Mouse (Mus musculus): ENCODE measurements at regions not wholly inside any gene's neighbourhood (a gene's known extent, or its start where the extent isn't known, plus 50 kb on each side); places are given as distances from the start of the nearest gene placed in this dataset.

DNA sequence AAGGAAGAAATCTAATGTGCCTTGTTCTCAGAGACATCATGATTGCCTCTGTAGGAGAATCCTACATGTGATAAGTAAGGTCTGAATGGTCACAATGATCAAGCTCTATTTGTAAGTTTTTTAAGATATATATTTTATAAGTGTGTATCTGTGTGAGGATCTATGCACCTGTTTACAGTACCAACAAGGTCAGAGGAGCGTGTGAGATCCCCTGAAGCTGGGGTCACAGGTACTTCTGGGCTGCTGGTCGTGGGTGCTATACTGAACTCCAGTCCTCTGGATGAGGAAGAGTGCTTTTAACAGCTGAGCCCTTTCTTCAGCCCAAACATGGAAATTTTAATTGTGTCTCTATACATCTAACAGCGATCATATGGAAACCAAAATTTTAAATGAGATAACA lies 181.1 kb upstream of the Topaz1 start:
- DNase-seq (ENCODE audit: low spot score in 2 of 2), result no peak

GRCm38 (mm10) chr9:122568691-122569441 lies 178.3 kb upstream of the Topaz1 start:
- DNase-seq (ENCODE audit: low spot score in 2 of 2), result peak in 1 of 2 experiments; percentile 69

DNA sequence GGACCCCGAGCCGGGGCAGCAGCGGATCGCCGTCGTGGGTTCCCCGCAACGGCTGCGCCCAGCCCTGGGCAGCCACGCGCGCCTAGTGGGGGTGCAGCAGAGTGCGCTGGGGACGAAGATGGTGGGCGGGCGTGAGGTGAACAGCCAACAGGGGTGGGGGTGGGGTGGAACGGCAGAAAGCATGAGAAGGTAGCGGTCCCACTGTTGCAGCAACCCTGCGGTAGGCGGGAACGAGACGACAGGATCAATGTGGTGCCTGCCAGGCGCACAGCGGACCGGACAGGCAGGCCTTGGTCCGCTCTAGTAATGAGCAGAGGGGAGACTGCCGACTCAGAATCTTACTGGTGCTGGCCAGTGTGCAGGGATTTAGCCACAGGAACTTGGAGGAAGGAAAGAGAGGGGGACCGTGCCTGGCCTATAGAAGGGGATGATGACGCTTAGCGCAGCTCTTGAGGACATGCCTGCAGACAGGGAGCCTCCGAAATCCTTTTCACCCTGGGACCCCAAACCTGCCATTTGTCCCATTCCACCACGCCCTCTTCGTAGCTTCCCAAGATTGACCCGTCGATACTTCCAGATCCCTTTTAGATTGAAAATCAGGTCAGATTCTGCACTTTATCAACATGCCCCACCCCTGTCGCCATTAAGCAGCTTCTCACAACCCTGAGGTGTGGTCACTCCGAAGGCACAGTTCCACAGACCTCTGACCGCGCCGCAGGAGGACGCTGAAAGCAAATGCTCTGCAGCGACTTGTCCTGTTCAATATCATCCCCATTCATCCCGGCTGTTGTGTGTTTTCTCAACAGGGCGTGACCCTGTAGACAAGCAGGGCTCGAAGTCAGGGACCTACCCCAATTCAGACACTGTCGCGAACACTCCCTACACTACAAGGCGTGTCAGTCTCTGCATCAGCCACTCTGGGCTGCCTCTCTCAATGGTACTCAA lies 177.4 kb upstream of the Topaz1 start:
- DNase-seq (ENCODE audit: low spot score in 2 of 2), result no peak

DNA sequence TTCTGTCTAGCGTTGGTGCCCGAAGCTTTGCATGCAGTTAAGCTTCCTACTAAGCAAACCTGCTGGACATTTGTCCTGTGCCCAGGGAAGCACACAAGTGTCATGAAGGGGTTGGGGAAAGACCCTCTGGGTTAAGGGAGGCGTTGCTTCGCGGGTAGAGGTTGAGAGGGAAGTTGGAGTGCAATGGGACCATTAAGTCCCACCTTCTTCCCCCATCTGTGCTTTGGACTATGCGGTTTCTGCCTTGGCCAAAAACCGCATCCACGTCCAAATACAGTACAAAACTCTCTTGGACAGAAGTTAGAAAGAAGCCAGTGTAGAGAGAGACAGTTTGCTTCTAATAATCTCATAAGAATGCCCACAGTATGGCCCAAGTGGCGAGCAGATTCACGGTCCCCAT lies 176.1 kb upstream of the Topaz1 start:
- no peak for DNase-seq (ENCODE audit: low spot score in 2 of 2)

- peak in 1 of 2 experiments; percentile 48 for DNase-seq (ENCODE audit: low spot score in 2 of 2)
These were observed 175.6 kb upstream of the Topaz1 start for GRCm38 (mm10) chr9:122571402-122572059.

DNA sequence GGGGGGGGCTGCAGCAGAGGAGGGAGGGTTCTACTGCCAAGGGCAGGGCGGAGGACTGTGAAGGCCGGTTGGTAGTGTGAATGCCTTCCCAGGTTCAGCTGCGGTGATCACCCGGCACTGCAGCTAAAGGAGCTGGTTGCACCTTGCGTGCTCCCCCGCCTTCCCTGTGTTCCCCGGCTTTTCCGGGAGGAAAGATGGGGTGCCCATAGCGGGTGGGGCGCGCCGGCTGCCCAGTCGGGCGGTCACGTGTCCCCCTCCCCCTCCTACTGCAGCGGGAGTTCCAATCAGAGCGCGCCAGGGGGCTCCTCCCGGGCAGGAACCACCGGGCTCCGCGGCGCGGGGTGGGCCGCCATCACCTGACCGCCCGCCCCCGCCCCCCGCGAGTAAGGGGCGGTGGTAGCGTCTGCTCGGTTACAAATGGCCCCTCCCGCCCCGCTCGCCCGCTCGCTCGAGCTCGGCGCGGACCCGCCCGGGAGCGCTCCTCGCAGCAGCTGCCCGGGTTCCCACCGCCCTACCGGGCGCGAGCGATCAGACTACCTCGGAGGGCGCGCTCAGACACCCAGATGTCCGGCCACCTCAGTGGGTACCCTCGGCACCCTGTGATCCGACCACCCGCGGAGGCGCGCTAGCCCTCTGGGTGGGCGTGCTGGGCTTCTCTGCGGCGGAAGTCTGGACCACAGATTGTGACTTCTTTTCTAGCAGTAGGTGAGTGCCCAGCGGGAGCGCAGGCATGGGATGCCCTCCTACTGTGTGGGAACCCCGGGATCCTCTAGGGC lies 174.9 kb upstream of the Topaz1 start:
- DNase-seq (ENCODE audit: low spot score in 2 of 2), result peak; percentile 92 to 96

DNA sequence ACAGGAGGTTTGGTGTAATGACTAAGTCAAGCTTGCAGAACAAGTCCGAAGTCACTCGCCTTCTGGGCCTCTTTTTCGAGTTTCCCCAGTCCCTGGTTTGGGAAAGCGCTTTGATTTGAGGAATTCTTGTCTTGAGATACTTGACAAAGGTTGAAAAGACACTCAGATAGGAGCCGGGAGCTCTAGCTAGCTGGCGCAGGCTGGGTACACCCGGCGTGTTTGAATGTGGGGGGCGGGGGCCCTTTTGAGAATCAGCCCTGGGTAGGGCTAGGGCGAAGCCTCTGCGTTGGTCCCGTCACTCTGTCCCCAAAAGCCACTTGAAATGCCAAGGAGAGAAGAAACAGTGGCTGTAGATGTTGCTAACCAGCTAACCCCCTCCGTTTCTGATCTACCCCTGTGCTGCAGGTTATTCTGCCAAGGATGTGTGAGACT lies 174.3 kb upstream of the Topaz1 start:
- DNase-seq (ENCODE audit: low spot score in 2 of 2), result no peak

- DNase-seq (ENCODE audit: low spot score in 2 of 2), result no peak
These were observed 161.9 kb upstream of the Topaz1 start for GRCm38 (mm10) chr9:122585228-122585627.

GRCm38 (mm10) chr9:122586421-122586820 lies 160.7 kb upstream of the Topaz1 start:
- DNase-seq (ENCODE audit: low spot score in 2 of 2), result no peak

- no peak for DNase-seq (ENCODE audit: low spot score in 2 of 2)
These were observed 160.2 kb upstream of the Topaz1 start for GRCm38 (mm10) chr9:122586986-122587385.

DNA sequence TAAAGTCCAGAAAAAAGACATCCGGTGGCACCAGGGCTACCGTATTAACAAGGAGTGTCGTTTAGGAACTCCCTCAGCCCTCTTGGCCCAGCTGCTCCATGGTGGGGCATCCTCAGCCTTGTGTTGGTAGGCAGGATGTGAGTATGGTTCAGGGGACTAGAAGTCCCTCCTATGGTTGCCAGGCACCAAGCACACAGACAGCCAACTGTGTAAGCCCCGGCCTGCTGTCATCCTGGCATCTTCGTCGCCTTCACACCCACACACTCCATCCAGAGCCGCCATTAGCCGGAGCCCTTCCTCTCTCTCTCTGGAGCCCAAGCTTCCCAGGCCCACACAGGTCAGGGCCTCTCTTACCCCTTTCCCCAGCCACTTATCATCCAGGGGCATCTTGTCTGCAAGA lies 158.9 kb upstream of the Topaz1 start:
- no peak for DNase-seq (ENCODE audit: low spot score in 2 of 2)

DNA sequence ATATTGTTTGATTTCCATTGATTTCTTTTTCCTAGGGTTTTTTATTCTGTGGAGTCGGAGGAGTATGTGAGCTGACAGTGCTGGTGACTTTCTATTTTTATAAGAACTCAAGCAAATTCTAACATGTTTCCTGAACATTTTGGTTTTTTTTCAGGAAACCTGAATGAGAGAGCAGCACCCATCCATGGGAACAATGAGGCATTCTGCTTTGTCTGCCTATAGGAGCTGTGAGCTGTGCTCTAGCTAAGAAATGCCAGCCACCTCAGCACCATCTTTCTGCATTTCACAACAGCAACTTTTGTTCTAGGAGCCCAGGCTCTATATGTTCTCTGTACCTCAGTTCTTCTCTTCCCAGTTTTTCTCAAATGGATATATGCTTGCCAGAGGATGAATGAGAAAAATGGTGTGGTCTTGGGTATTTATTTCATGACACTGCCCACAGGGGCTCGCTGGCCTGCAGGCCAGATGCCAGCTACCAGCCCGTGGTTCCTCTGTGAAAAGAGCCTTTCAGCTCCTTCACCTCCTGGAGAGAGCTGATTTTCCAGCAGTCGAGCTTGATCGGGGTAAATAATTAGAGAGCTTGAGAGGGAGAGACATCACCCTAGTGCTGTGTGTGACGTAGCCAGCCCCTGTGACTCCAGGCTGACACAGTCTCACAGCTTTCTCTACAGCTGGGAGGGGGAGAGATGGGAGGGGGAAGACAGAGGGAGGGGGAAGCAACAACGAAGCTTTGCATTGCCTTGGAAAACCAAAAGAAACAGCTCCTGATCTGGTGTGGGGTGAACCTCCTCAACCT lies 154.1 kb upstream of the Topaz1 start:
- no peak for DNase-seq (ENCODE audit: low spot score in 2 of 2)

GRCm38 (mm10) chr9:122595120-122595943 lies 151.8 kb upstream of the Topaz1 start:
- no peak for DNase-seq (ENCODE audit: low spot score in 2 of 2)

DNA sequence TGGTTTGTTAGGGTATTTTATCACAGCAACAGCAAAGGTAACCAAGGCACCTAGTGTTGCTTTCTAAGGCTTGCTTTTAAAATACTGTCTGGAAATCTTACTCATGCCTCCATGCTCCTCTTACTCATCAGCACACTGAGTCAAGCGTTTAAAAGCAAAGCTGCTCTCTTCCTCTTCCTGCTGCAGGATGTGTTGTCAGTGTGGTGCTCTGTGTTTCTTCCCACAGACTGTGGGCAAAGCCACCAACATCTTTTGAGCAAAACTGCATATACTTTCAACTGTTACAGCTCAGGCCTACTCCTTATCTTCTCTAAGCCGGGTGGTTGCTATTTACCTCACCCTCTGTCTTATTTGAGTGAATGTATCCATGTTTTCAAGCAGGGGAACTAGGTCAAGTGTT lies 144.0 kb upstream of the Topaz1 start:
- no peak for DNase-seq (ENCODE audit: low spot score in 2 of 2)

- DNase-seq (ENCODE audit: low spot score in 2 of 2), result peak; percentile 56 to 76
These were observed 137.5 kb upstream of the Topaz1 start for GRCm38 (mm10) chr9:122609616-122610015.

- DNase-seq (ENCODE audit: low spot score in 2 of 2), result peak; percentile 79 to 80
These were observed 136.2 kb upstream of the Topaz1 start for GRCm38 (mm10) chr9:122610918-122611317.

GRCm38 (mm10) chr9:122614579-122615252 lies 132.4 kb upstream of the Topaz1 start:
- no peak for DNase-seq (ENCODE audit: low spot score in 2 of 2)

- no peak for DNase-seq (ENCODE audit: low spot score in 2 of 2)
These were observed 131.8 kb upstream of the Topaz1 start for GRCm38 (mm10) chr9:122615351-122615750.

DNA sequence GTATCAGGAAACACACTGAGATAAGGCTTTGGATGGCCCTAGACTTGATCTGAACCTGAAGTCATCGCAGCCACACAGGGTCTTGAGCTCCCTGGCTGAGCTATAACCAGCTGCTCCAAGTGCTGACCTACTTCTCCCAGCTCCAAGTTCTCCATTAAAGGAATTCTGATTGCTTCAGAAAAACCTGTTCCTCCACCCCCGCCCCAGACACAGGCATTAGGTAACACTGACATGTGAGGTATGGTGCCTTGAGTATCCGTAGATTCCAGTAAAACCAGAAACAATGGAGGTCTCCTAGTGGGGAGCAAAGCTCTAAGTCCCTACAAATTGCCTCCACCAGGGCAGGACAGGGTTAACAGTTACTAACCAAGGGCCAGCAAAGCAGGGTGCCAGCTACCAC lies 129.4 kb upstream of the Topaz1 start:
- no peak for DNase-seq (ENCODE audit: low spot score in 2 of 2)

Data from left cerebral cortex, adult 9 months (tissue).